Mouse (Mus musculus) midbrain, embryonic 10.5 days (tissue): ENCODE measurements around the gene Eml1. TPM values are rescaled to one million over a fixed set of nuclear protein-coding genes. Genes with fewer than 3 reads are reported as not detected.

Experiments
- DNase-seq: peaks from one replicate; pipeline ENCODE4 v3.0.0-alpha.2; 2017; ENCODE audit warnings: low spot score
- H3K27ac ChIP-seq: fragments of 300-500 bp; sonication (generic); replicated peaks from 2 replicates; pipeline ENCODE4 v1.5.1; 2016; ENCODE audit warnings: mild to moderate bottlenecking
- H3K27me3 ChIP-seq: fragments of 300-500 bp; sonication (generic); 2 replicates; pipeline ENCODE4 v1.6.1; 2016; ENCODE audit warnings: low read depth, mild to moderate bottlenecking; ENCODE audit not compliant: poor library complexity, severe bottlenecking
- H3K36me3 ChIP-seq: fragments of 300-500 bp; sonication (generic); 2 replicates; pipeline ENCODE4 v1.6.1; 2016; ENCODE audit warnings: mild to moderate bottlenecking, moderate library complexity
- H3K4me1 ChIP-seq: fragments of 300-500 bp; sonication (generic); 2 replicates; pipeline ENCODE4 v1.6.1; 2016
- H3K4me3 ChIP-seq: fragments of 300-500 bp; sonication (generic); 2 replicates; pipeline ENCODE4 v1.5.1; 2016; ENCODE audit warnings: mild to moderate bottlenecking, moderate library complexity
- H3K9me3 ChIP-seq: fragments of 300-500 bp; sonication (generic); replicated peaks from 2 replicates; pipeline ENCODE4 v1.6.1; 2016; ENCODE audit warnings: mild to moderate bottlenecking
- WGBS: fragments of 180-500 bp; shearing (Covaris S2); methylation state at CpG from one replicate; pipeline ENCODE4 v1.1.7; 2016; 5-methylcytosine and 5-hydroxymethylcytosine counted together
- polyA plus RNA-seq: library from polyadenylated mRNA; unstranded; fragments of >200 nt; fragmentation: Nextera tagmentation; extraction: Ambion mirVana; gene quantifications from 2 replicates; pipeline ENCODE4 v1.2.1, GENCODE M21; 2016

The Eml1 gene
- polyA plus RNA-seq, 1 experiment from 2014 or later: 121 TPM

GRCm38 (mm10) chr12:108433498-108433897 lies 62.7 kb downstream of the Eml1 start:
- H3K27ac ChIP-seq: peak overlapping the region; percentile 49; the same call in 1 of the 2 replicates
- peaks cover 78% of the 10 kb centered on the region for H3K4me1 ChIP-seq
- 82% methylated on average over 10 of the region's 10 CpGs for WGBS

GRCm38 (mm10) chr12:108435444-108436015 lies 64.8 kb downstream of the Eml1 start:
- peak overlapping the region; percentile 64 for H3K27ac ChIP-seq
- 45% methylated on average over 12 of the region's 12 CpGs for WGBS
- no peak overlapping the region for H3K4me3 ChIP-seq
- H3K9me3 ChIP-seq: no peaks in the 10 kb centered on the region
- peaks cover 81% of the 10 kb centered on the region for H3K4me1 ChIP-seq
- peaks cover 3% of the 10 kb centered on the region; the same call in 1 of the 2 replicates for H3K36me3 ChIP-seq
- H3K27me3 ChIP-seq: no peaks in the 10 kb centered on the region
- no peak for DNase-seq

More at GRCm38 (mm10) chr12:108433498-108433897, 62.7 kb downstream of the Eml1 start:
- Histone ChIP-seq H3K4me3 (no peak overlapping the region), H3K9me3 (no peaks in the 10 kb centered on the region), H3K36me3 (peaks cover 7% of the 10 kb centered on the region), H3K27me3 (no peaks in the 10 kb centered on the region)
- no peak for DNase-seq

- Histone ChIP-seq H3K36me3 (peaks cover 8% of the 10 kb centered on the region), H3K4me1 (peaks cover 74% of the 10 kb centered on the region), H3K27ac (peak overlapping the region; percentile 64), H3K27me3 (no peaks in the 10 kb centered on the region), H3K9me3 (no peaks in the 10 kb centered on the region), H3K4me3 (no peak overlapping the region)
- 66% methylated on average over 24 of the region's 24 CpGs for WGBS
- DNase-seq: no peak
Observed at GRCm38 (mm10) chr12:108436029-108436923, 65.5 kb downstream of the Eml1 start.

- Histone ChIP-seq H3K4me1 (peaks cover 72% of the 10 kb centered on the region), H3K4me3 (no peak overlapping the region), H3K27me3 (no peaks in the 10 kb centered on the region), H3K27ac (peak overlapping the region; percentile 64; the same call in 1 of the 2 replicates), H3K9me3 (no peaks in the 10 kb centered on the region), H3K36me3 (peaks cover 13% of the 10 kb centered on the region)
- no peak for DNase-seq
- WGBS: 85% methylated on average over 13 of the region's 13 CpGs
Observed at GRCm38 (mm10) chr12:108437446-108437845, 66.7 kb downstream of the Eml1 start.

- peak overlapping the region; percentile 80 for H3K27ac ChIP-seq
- DNase-seq: peak; percentile 77
Observed at GRCm38 (mm10) chr12:108443271-108443670, 72.5 kb downstream of the Eml1 start.

GRCm38 (mm10) chr12:108443708-108444107 lies 73.0 kb downstream of the Eml1 start:
- Histone ChIP-seq H3K4me1 (peaks cover 52% of the 10 kb centered on the region), H3K9me3 (no peaks in the 10 kb centered on the region), H3K27me3 (no peaks in the 10 kb centered on the region), H3K4me3 (peak overlapping the region; percentile 20), H3K27ac (peak overlapping the region; percentile 80), H3K36me3 (peaks cover 15% of the 10 kb centered on the region)
- no peak for DNase-seq
- 60% methylated on average over 5 of the region's 5 CpGs for WGBS

More at GRCm38 (mm10) chr12:108443271-108443670, 72.5 kb downstream of the Eml1 start:
- H3K27me3 ChIP-seq: no peaks in the 10 kb centered on the region
- peaks cover 13% of the 10 kb centered on the region for H3K36me3 ChIP-seq
- H3K4me1 ChIP-seq: peaks cover 52% of the 10 kb centered on the region
- 2% methylated on average over 10 of the region's 10 CpGs for WGBS
- no peaks in the 10 kb centered on the region for H3K9me3 ChIP-seq
- peak overlapping the region; percentile 20 for H3K4me3 ChIP-seq

GRCm38 (mm10) chr12:108444166-108445115 lies 73.7 kb downstream of the Eml1 start:
- WGBS: 50% methylated on average over 11 of the region's 11 CpGs
- Histone ChIP-seq H3K27ac (peak overlapping the region; percentile 80), H3K36me3 (peaks cover 17% of the 10 kb centered on the region), H3K9me3 (no peaks in the 10 kb centered on the region), H3K27me3 (no peaks in the 10 kb centered on the region), H3K4me3 (no peak overlapping the region), H3K4me1 (peaks cover 52% of the 10 kb centered on the region)
- peak; percentile 72 for DNase-seq

- Histone ChIP-seq H3K4me3 (no peak overlapping the region), H3K36me3 (peaks cover 4% of the 10 kb centered on the region), H3K27ac (no peak overlapping the region), H3K4me1 (peaks cover 51% of the 10 kb centered on the region), H3K9me3 (no peaks in the 10 kb centered on the region), H3K27me3 (no peaks in the 10 kb centered on the region)
- 95% methylated on average over 2 of the region's 2 CpGs for WGBS
- DNase-seq: no peak
Observed at GRCm38 (mm10) chr12:108446721-108447120, 76.0 kb downstream of the Eml1 start.

GRCm38 (mm10) chr12:108448396-108448795 lies 77.6 kb downstream of the Eml1 start:
- no peak for DNase-seq
- 91% methylated on average over 7 of the region's 7 CpGs for WGBS
- Histone ChIP-seq H3K27ac (no peak overlapping the region), H3K36me3 (peaks cover 4% of the 10 kb centered on the region; the same call in 1 of the 2 replicates), H3K4me3 (no peak overlapping the region), H3K9me3 (no peaks in the 10 kb centered on the region), H3K27me3 (no peaks in the 10 kb centered on the region), H3K4me1 (peaks cover 48% of the 10 kb centered on the region)

- H3K9me3 ChIP-seq: no peaks in the 10 kb centered on the region
- no peak overlapping the region for H3K4me3 ChIP-seq
- peaks cover 6% of the 10 kb centered on the region for H3K36me3 ChIP-seq
- no peak overlapping the region for H3K27ac ChIP-seq
- H3K27me3 ChIP-seq: no peaks in the 10 kb centered on the region
- DNase-seq: no peak
- WGBS: 88% methylated on average over 11 of the region's 11 CpGs
- H3K4me1 ChIP-seq: peaks cover 41% of the 10 kb centered on the region
Observed at GRCm38 (mm10) chr12:108449935-108450334, 79.2 kb downstream of the Eml1 start.

- Histone ChIP-seq H3K27me3 (no peaks in the 10 kb centered on the region), H3K4me1 (peaks cover 35% of the 10 kb centered on the region), H3K27ac (0 out of 2 replicates have a peak overlapping the region, but pooled peaks have one; percentile 28), H3K36me3 (peaks cover 9% of the 10 kb centered on the region), H3K9me3 (no peaks in the 10 kb centered on the region), H3K4me3 (no peak overlapping the region)
- no peak for DNase-seq
- 90% methylated on average over 5 of the region's 5 CpGs for WGBS
Observed at GRCm38 (mm10) chr12:108450546-108450945, 79.8 kb downstream of the Eml1 start.
